Comparison of ENCODE assay signal across 20 mouse cellular contexts in the genomic region with DNA sequence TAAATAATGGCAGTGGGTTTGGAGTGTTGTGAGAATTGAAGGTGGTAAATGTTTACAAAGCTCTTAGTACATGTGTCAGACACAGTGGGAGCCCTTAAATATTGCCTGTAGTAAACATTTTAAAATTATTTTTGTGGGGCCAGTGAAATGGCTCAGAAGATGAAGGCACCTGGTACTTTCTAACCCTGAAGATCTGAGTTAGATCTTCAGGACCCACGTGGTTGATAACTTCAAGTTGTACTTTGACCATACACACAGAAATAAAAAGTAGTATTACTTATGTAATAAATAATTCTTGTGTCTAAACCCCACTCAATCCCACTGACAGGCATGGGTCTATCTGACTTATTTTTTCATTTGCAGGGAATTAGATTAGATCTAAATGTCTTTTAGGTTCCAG. TPM values are rescaled to one million over a fixed set of nuclear protein-coding genes. Genes with fewer than 3 reads are reported as not detected.
DNase-seq lines count a peak whose midpoint lies in the region; ATAC-seq and TF ChIP-seq lines count a peak whose summit lies in the region.
"Had no signal": no experiment of that assay in that cellular context is flagged by ENCODE, and none has a peak within 500 bp of the region (broad histone marks: within the 10 kb centered on the region; RNA-seq: fewer than 3 reads in every experiment).

No protein-coding gene starts in this region.

- H3K27ac ChIP-seq in liver, embryonic 11.5 days (ENCODE audit: low read depth, low read length) = no peak overlapping the region
- H3K27ac ChIP-seq in liver, embryonic 13.5 days = peak overlapping the region; percentile 85
- H3K27ac ChIP-seq in liver, postnatal 0 days (ENCODE audit: low read depth) = peak overlapping the region; percentile 23; the same call in 1 of the 2 replicates
- H3K27ac ChIP-seq: embryonic facial prominence, embryonic 13.5 days; forebrain, embryonic 12.5 days; heart, embryonic 10.5 days; heart, embryonic 15.5 days; hindbrain, embryonic 13.5 days; hindbrain, postnatal 0 days had no signal

- no peaks in the 10 kb centered on the region for H3K27me3 ChIP-seq in liver, embryonic 11.5 days (replicated peaks; ENCODE audit: control insufficient read depth, insufficient read depth, low read length)
- no peaks in the 10 kb centered on the region for H3K27me3 ChIP-seq in liver, embryonic 13.5 days
- no peaks in the 10 kb centered on the region for H3K27me3 ChIP-seq in liver, postnatal 0 days (ENCODE audit: insufficient read depth, low read length)
- H3K27me3 ChIP-seq: embryonic facial prominence, embryonic 13.5 days; forebrain, embryonic 12.5 days; heart, embryonic 15.5 days; hindbrain, embryonic 13.5 days had no signal

- H3K4me2 ChIP-seq in liver, embryonic 11.5 days = peak overlapping the region; percentile 15
- H3K4me2 ChIP-seq in liver, embryonic 13.5 days = peak overlapping the region; percentile 82
- H3K4me2 ChIP-seq in liver, postnatal 0 days (ENCODE audit: low read depth, low read length) = no peak overlapping the region
- H3K4me2 ChIP-seq: embryonic facial prominence, embryonic 13.5 days; forebrain, embryonic 12.5 days; heart, embryonic 15.5 days; hindbrain, embryonic 13.5 days had no signal

- TF ChIP-seq CTCF in liver, postnatal 0 days (IDR thresholded peaks at IDR 0.05; ENCODE audit: low read depth) = no peak

- no peak overlapping the region for H3K4me3 ChIP-seq in liver, embryonic 11.5 days (ENCODE audit: low read depth, low read length)
- H3K4me3 ChIP-seq in liver, embryonic 13.5 days (replicated peaks) = no peak overlapping the region
- no peak overlapping the region for H3K4me3 ChIP-seq in liver, postnatal 0 days (ENCODE audit: low read depth, low read length)
- H3K4me3 ChIP-seq: embryonic facial prominence, embryonic 13.5 days; forebrain, embryonic 12.5 days; heart, embryonic 10.5 days; heart, embryonic 15.5 days; hindbrain, embryonic 13.5 days had no signal

- no peak for DNase-seq in liver, embryonic 11.5 days (ENCODE audit: low spot score)
- no peak for DNase-seq in liver
- DNase-seq in liver, embryonic 13.5 days = no peak
- no peak for DNase-seq in liver, postnatal 0 days
- DNase-seq in c-Kit-positive CD71-positive TER-119-positive erythroid progenitor cells, embryonic 14.5 days (ENCODE audit: low spot score) = no peak
- no peak for DNase-seq in thymus, postnatal 0 days (ENCODE audit: low spot score)
- DNase-seq: adrenal gland, postnatal 10 days; cerebellum, adult 18-20 months; cerebellum, adult 9-11 months; cerebellum, postnatal 36 days; forebrain, postnatal 0 days; heart, adult 18-20 months; heart, postnatal 14 days had no signal

- no peak for TF ChIP-seq EP300 in liver, postnatal 0 days (IDR thresholded peaks at IDR 0.05; ENCODE audit: low read depth)

- peaks cover 75% of the 10 kb centered on the region for H3K4me1 ChIP-seq in liver, embryonic 11.5 days (replicated peaks; ENCODE audit: control insufficient read depth, insufficient read depth, low read length)
- H3K4me1 ChIP-seq in liver, embryonic 13.5 days (replicated peaks) = peaks cover 93% of the 10 kb centered on the region
- peaks cover 64% of the 10 kb centered on the region for H3K4me1 ChIP-seq in liver, postnatal 0 days (ENCODE audit: insufficient read depth)

- peaks cover 3% of the 10 kb centered on the region; the same call in 1 of the 2 replicates for H3K36me3 ChIP-seq in liver, embryonic 11.5 days (ENCODE audit: control insufficient read depth, insufficient read depth, low read length)
- H3K36me3 ChIP-seq in liver, embryonic 13.5 days = no peaks in the 10 kb centered on the region
- H3K36me3 ChIP-seq in liver, postnatal 0 days (replicated peaks; ENCODE audit: insufficient read depth, low read length) = no peaks in the 10 kb centered on the region
- H3K36me3 ChIP-seq: embryonic facial prominence, embryonic 13.5 days; forebrain, embryonic 12.5 days; heart, embryonic 10.5 days; heart, embryonic 15.5 days; hindbrain, embryonic 13.5 days had no signal

- no peaks in the 10 kb centered on the region for H3K9me3 ChIP-seq in liver, embryonic 11.5 days (ENCODE audit: control insufficient read depth, low read length)
- no peaks in the 10 kb centered on the region for H3K9me3 ChIP-seq in liver, embryonic 13.5 days (replicated peaks)
- H3K9me3 ChIP-seq in liver, postnatal 0 days (ENCODE audit: low read length) = no peaks in the 10 kb centered on the region
- H3K9me3 ChIP-seq: embryonic facial prominence, embryonic 13.5 days; forebrain, embryonic 12.5 days; G1E; heart, embryonic 10.5 days; heart, embryonic 15.5 days; hindbrain, embryonic 13.5 days had no signal

- WGBS in liver, embryonic 11.5 days = 63% methylated on average over 1 of the region's 1 CpGs
- WGBS in liver, embryonic 13.5 days (ENCODE audit: insufficient replicate concordance) = 35% methylated on average over 1 of the region's 1 CpGs
- 47% methylated on average over 1 of the region's 1 CpGs for WGBS in liver, postnatal 0 days (ENCODE audit: insufficient replicate concordance)

- ATAC-seq in liver, embryonic 11.5 days (replicated peaks; ENCODE audit: low FRiP score) = no peak
- ATAC-seq in liver, embryonic 13.5 days (ENCODE audit: low read depth) = no peak
- ATAC-seq in liver, postnatal 0 days = no peak
- ATAC-seq: forebrain, postnatal 0 days; hindbrain, postnatal 0 days had no signal

- no peak overlapping the region for H3K9ac ChIP-seq in liver, embryonic 11.5 days (ENCODE audit: low read depth, low read length)
- H3K9ac ChIP-seq in liver, embryonic 13.5 days = peak overlapping the region; percentile 61
- H3K9ac ChIP-seq in liver, postnatal 0 days (replicated peaks) = no peak overlapping the region
- H3K9ac ChIP-seq: embryonic facial prominence, embryonic 13.5 days; forebrain, embryonic 12.5 days; forebrain, postnatal 0 days; heart, embryonic 15.5 days; hindbrain, embryonic 13.5 days had no signal

RNA-seq across cellular contexts. Expression of gene Larp1, which starts 5.7 kb away (rescaled TPM):
- polyA plus RNA-seq in liver, embryonic 11.5 days (2014; fragmentation: Nextera tagmentation; extraction: Ambion mirVana) = 37.2 and 43.0 TPM in 2 replicates
- polyA plus RNA-seq in liver, embryonic 13.5 days (2015; fragmentation: Nextera tagmentation; extraction: Ambion mirVana) = 19.9 and 21.6 TPM in 2 replicates
- 10.8 and 11.0 TPM in 2 replicates for polyA plus RNA-seq in liver, postnatal 0 days (2015; fragmentation: Nextera tagmentation; extraction: Ambion mirVana)
- 17.1 and 22.8 TPM in 2 replicates for polyA plus RNA-seq in thymus, postnatal 0 days (2015; fragmentation: Nextera tagmentation; extraction: Ambion mirVana)
